ENCODE assay signal across 12 mouse cellular contexts in genomic region chr4:119076336-119076735, GRCm38 (mm10). TPM values are rescaled to one million over a fixed set of nuclear protein-coding genes. Genes with fewer than 3 reads are reported as not detected.
A peak's percentile ranks its signal among the peaks of the same experiment; 100 is the strongest.
DNase-seq lines count a peak whose midpoint lies in the region; ATAC-seq and TF ChIP-seq lines count a peak whose summit lies in the region.
"Had no signal": no experiment of that assay in that cellular context is flagged by ENCODE, and none has a peak within 500 bp of the region (broad histone marks: within the 10 kb centered on the region; RNA-seq: fewer than 3 reads in every experiment).

No protein-coding gene starts in this region.

- H3K9me3 ChIP-seq in kidney, embryonic 16.5 days (ENCODE audit: low read length) = no peaks in the 10 kb centered on the region
- no peaks in the 10 kb centered on the region for H3K9me3 ChIP-seq in liver, embryonic 14.5 days (ENCODE audit: control insufficient read depth, low read length)
- no peaks in the 10 kb centered on the region for H3K9me3 ChIP-seq in forebrain, embryonic 12.5 days
- H3K9me3 ChIP-seq: limb, embryonic 15.5 days had no signal

- H3K4me1 ChIP-seq in kidney, embryonic 16.5 days (ENCODE audit: insufficient read depth, low read length) = peaks cover 21% of the 10 kb centered on the region
- peaks cover 29 to 37% of the 10 kb centered on the region in 2 experiments for H3K4me1 ChIP-seq in liver, embryonic 14.5 days (replicated peaks; ENCODE audit: control insufficient read depth in 2 of 2, insufficient read depth in 2 of 2, low read length in 1 of 2)
- peaks cover 28% of the 10 kb centered on the region for H3K4me1 ChIP-seq in forebrain, embryonic 12.5 days

- no peak overlapping the region for H3K4me3 ChIP-seq in gastrocnemius, adult 2 months
- no peak overlapping the region for H3K4me3 ChIP-seq in kidney, embryonic 16.5 days (ENCODE audit: low read length)
- H3K4me3 ChIP-seq in liver, embryonic 14.5 days (ENCODE audit: insufficient read depth in 1 of 2, low read depth in 2 of 2, low read length in 2 of 2) = peak overlapping the region in 1 of 2 experiments; percentile 17; a peak in 1 of 4 replicates
- H3K4me3 ChIP-seq in forebrain, embryonic 12.5 days (replicated peaks) = no peak overlapping the region
- H3K4me3 ChIP-seq: limb, embryonic 15.5 days; myocyte had no signal

- peak overlapping the region; percentile 3; the same call in 1 of the 2 replicates for H3K27ac ChIP-seq in gastrocnemius, adult 2 months
- H3K27ac ChIP-seq in kidney, embryonic 16.5 days (ENCODE audit: low read length) = no peak overlapping the region
- peak overlapping the region; percentile 74 for H3K27ac ChIP-seq in liver, embryonic 14.5 days
- no peak overlapping the region for H3K27ac ChIP-seq in forebrain, embryonic 12.5 days

- intact Hi-C loops in gastrocnemius, adult 2 months (cut with DNase I) = no loop called here
- intact Hi-C loops in gastrocnemius, postnatal 36 days (cut with DNase I) = no loop called here

- TF ChIP-seq EP300 in liver, embryonic 14.5 days (IDR thresholded peaks at IDR 0.05; ENCODE audit: low read depth) = no peak

- no peak overlapping the region for H3K4me2 ChIP-seq in kidney, embryonic 16.5 days (replicated peaks; ENCODE audit: low read depth, low read length)
- peak overlapping the region; percentile 62 for H3K4me2 ChIP-seq in liver, embryonic 14.5 days (ENCODE audit: low read depth)
- H3K4me2 ChIP-seq in forebrain, embryonic 12.5 days = no peak overlapping the region
- H3K4me2 ChIP-seq: limb, embryonic 15.5 days had no signal

- no peak for DNase-seq in gastrocnemius, adult 2 months
- no peak for DNase-seq in gastrocnemius, postnatal 36 days
- DNase-seq in kidney, postnatal 25 days = peak; percentile 8 to 43
- peak; percentile 61 for DNase-seq in ZHBTc4 (ENCODE audit: low read depth, low spot score)
- DNase-seq in liver, embryonic 14.5 days (ENCODE audit: low read depth in 3 of 3, low spot score in 3 of 3) = no peak
- no peak for DNase-seq in spleen, adult 18-20 months
- DNase-seq: adrenal gland, postnatal 10 days had no signal

- TF ChIP-seq CTCF in gastrocnemius, adult 2 months (IDR thresholded peaks at IDR 0.05) = no peak
- no peak for TF ChIP-seq CTCF in liver, embryonic 14.5 days (IDR thresholded peaks at IDR 0.05; ENCODE audit: low read depth)

- no peak overlapping the region for H3K9ac ChIP-seq in kidney, embryonic 16.5 days (replicated peaks; ENCODE audit: low read length)
- H3K9ac ChIP-seq in liver, embryonic 14.5 days (replicated peaks) = peak overlapping the region; percentile 38
- no peak overlapping the region for H3K9ac ChIP-seq in forebrain, embryonic 12.5 days
- H3K9ac ChIP-seq: limb, embryonic 15.5 days had no signal

- no peak for ATAC-seq in kidney, embryonic 16.5 days (ENCODE audit: low FRiP score, low TSS enrichment)
- ATAC-seq in liver, embryonic 14.5 days (ENCODE audit: insufficient read depth) = peak; percentile 1; the same call in 1 of the 2 replicates
- no peak for ATAC-seq in forebrain, embryonic 12.5 days (ENCODE audit: low FRiP score)
- ATAC-seq: intestine, postnatal 0 days had no signal

- peaks cover 17% of the 10 kb centered on the region for H3K27me3 ChIP-seq in kidney, embryonic 16.5 days (ENCODE audit: insufficient read depth, low read length)
- peaks cover 21% of the 10 kb centered on the region for H3K27me3 ChIP-seq in liver, embryonic 14.5 days (ENCODE audit: control insufficient read depth, insufficient read depth, low read length)
- H3K27me3 ChIP-seq in forebrain, embryonic 12.5 days = peaks cover 19% of the 10 kb centered on the region; the same call in 1 of the 2 replicates

- H3K36me3 ChIP-seq in kidney, embryonic 16.5 days (ENCODE audit: insufficient read depth, low read length) = no peaks in the 10 kb centered on the region
- H3K36me3 ChIP-seq in liver, embryonic 14.5 days (replicated peaks; ENCODE audit: control insufficient read depth, insufficient read depth, low read depth) = no peaks in the 10 kb centered on the region
- no peaks in the 10 kb centered on the region for H3K36me3 ChIP-seq in forebrain, embryonic 12.5 days (replicated peaks)
- H3K36me3 ChIP-seq: limb, embryonic 15.5 days had no signal

- WGBS in kidney, embryonic 16.5 days = 83% methylated on average over 11 of the region's 11 CpGs
- 44% methylated on average over 11 of the region's 11 CpGs for WGBS in liver, embryonic 14.5 days (ENCODE audit: insufficient replicate concordance)
- 88% methylated on average over 11 of the region's 11 CpGs for WGBS in forebrain, embryonic 12.5 days

RNA-seq across cellular contexts. Expression of gene Slc2a1, which starts 32.2 kb away (rescaled TPM):
- 1 to 10 TPM; 5.1 to 6.3 TPM for total RNA-seq in gastrocnemius, adult 2 months (2021)
- total RNA-seq in gastrocnemius, postnatal 36 days (2021) = 1 to 10 TPM; 4.3 to 5.0 TPM
- 98.6 and 98.8 TPM in 2 replicates for polyA plus RNA-seq in kidney, embryonic 16.5 days (2015; fragmentation: Nextera tagmentation; extraction: Ambion mirVana)
- 173 and 192 TPM in 2 replicates for polyA plus RNA-seq in liver, embryonic 14.5 days (2012; rRNA removed)
- 259 and 296 TPM in 2 replicates for polyA plus RNA-seq in liver, embryonic 14.5 days (2014; fragmentation: Nextera tagmentation; extraction: Ambion mirVana)
- 110 and 113 TPM in 2 replicates for polyA plus RNA-seq in forebrain, embryonic 12.5 days (2016; fragmentation: Nextera tagmentation; extraction: Ambion mirVana)

Comparison
In these comparisons a context has a peak if more than half of its experiments do, and no peak if none do; other contexts are left out.
1. DNase-seq: peak in kidney, postnatal 25 days (2 of 2) and ZHBTc4 (single experiment); none in gastrocnemius, adult 2 months (single experiment), gastrocnemius, postnatal 36 days (0 of 2), liver, embryonic 14.5 days (0 of 3) and spleen, adult 18-20 months (0 of 2).
2. H3K27ac ChIP-seq: peak in gastrocnemius, adult 2 months (single experiment) and liver, embryonic 14.5 days (single experiment); none in kidney, embryonic 16.5 days (single experiment) and forebrain, embryonic 12.5 days (single experiment).